Mouse (Mus musculus): Measurements from ENCODE around the gene Fibin. TPM values are rescaled to one million over a fixed set of nuclear protein-coding genes. Genes with fewer than 3 reads are reported as not detected.

Fibin gene
- polyA plus RNA-seq, 1 experiment from 2014 or later = not detected

DNA sequence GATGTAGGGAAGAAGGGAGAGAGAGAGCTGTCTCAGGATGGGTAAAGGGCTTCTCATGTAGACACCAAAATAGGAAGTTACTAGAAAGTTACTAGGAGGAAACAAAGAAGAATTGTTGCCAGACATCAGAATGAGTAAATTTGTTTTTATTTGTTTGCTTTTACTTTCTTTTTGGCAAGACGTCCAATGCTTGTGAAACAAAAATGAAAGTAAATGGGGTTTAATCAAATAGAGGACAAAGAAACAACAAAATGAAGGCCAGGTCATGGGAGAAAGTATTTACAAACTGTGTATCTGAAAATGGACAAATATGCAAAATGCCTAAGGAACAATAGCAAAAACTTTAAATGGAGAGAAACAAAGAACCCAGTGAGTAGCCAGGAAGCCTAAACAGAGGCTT lies 11.6 kb downstream of the Fibin start:
- Histone ChIP-seq H3K27ac (no peak overlapping the region), H3K4me3 (ENCODE audit: inconsistent target) (no peak overlapping the region), H3K79me2 (ENCODE audit: inconsistent target) (no peaks in the 10 kb centered on the region), H3K36me3 (ENCODE audit: inconsistent target) (no peaks in the 10 kb centered on the region)
- WGBS (ENCODE audit: missing documents) = 40% methylated on average over 1 of the region's 1 CpGs

DNA sequence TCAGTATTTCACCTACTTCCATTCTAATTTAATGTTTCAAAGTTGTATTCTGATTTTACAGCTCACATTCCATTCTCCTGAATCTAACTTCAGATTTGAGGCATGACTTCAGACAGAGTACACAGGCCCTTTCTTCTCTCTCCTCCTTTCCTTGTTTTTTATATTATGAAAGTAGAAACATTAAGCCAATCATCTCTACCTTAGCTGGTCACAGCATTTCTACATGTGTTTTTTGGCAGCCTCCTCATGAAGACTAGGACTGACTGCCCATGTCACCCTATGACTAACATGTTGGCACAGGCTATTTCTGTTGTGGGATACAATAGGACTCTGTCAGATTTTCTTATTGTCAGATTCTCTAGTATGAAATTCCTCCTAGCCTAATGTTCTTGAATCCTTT lies 34.0 kb downstream of the Fibin start:
- no peaks in the 10 kb centered on the region for H3K36me3 ChIP-seq (ENCODE audit: inconsistent target)
- H3K79me2 ChIP-seq (ENCODE audit: inconsistent target) = no peaks in the 10 kb centered on the region
- H3K4me3 ChIP-seq (ENCODE audit: inconsistent target) = no peak overlapping the region
- no peak overlapping the region for H3K27ac ChIP-seq

DNA sequence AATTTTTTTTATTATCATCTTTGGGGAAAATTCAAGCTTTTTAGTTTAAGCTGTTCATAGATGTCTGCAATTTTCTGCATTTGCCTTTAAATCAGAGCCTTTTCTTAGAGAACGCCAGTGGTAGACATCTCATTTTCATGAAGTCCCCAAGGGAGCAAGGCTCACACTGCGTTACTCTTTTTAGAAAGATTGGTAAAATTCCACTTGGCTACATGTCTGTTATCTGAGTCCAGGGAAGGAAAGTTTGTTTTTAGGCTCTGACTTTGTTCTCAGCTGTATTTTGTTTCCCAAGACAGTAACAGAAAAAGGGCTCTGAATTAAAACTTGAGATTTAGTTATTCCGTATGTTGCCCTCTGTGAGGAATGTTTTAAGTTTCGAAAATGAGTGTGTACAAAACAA lies 43.0 kb downstream of the Fibin start:
- 87% methylated on average over 4 of the region's 4 CpGs for WGBS (ENCODE audit: missing documents)
- Histone ChIP-seq H3K27ac (no peak overlapping the region), H3K4me3 (ENCODE audit: inconsistent target) (no peak overlapping the region), H3K36me3 (ENCODE audit: inconsistent target) (no peaks in the 10 kb centered on the region), H3K79me2 (ENCODE audit: inconsistent target) (no peaks in the 10 kb centered on the region)

DNA sequence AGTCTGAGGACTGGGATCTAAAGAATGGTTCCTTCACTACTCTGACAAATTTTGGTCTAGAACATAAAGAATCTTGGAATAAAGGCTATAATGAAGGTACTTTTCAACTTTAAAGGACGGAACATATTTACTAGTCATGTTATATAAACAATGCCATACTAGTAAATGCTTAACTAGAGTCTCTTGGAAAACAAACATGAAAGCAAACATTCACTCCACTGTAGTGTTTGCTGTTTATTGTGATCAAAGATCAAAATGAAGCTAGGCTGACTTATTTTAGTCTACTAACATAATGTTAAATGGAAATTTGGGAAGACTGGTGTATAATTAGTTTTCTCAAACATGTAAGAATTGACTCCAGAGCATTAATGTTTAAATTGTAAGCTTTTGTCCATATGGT lies 43.7 kb downstream of the Fibin start:
- no peak overlapping the region for H3K27ac ChIP-seq
- WGBS (ENCODE audit: missing documents) = 89% methylated on average over 1 of the region's 1 CpGs
- no peak overlapping the region for H3K4me3 ChIP-seq (ENCODE audit: inconsistent target)
- no peaks in the 10 kb centered on the region for H3K36me3 ChIP-seq (ENCODE audit: inconsistent target)
- H3K79me2 ChIP-seq (ENCODE audit: inconsistent target) = no peaks in the 10 kb centered on the region

DNA sequence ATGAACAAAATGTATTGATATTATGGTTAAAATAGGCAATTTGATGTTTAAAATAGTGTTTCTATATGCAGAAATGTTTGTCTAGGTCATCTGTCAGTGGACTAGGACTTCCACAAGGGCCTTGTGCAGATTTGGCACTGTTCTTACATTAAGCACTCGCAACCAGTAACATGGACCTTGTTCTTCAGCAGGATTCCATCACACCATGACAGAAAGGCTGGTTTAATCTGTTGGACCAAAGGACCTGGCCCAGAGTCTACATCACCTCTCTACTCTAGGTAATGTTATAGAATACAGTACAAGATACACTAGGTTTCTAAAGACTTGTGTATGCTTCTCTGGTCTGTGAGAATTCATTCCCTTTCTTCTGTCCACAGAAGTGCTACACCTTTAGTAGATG lies 44.3 kb downstream of the Fibin start:
- Histone ChIP-seq H3K79me2 (ENCODE audit: inconsistent target) (no peaks in the 10 kb centered on the region), H3K36me3 (ENCODE audit: inconsistent target) (no peaks in the 10 kb centered on the region), H3K27ac (no peak overlapping the region), H3K4me3 (ENCODE audit: inconsistent target) (no peak overlapping the region)
- 88% methylated on average over 1 of the region's 1 CpGs for WGBS (ENCODE audit: missing documents)

DNA sequence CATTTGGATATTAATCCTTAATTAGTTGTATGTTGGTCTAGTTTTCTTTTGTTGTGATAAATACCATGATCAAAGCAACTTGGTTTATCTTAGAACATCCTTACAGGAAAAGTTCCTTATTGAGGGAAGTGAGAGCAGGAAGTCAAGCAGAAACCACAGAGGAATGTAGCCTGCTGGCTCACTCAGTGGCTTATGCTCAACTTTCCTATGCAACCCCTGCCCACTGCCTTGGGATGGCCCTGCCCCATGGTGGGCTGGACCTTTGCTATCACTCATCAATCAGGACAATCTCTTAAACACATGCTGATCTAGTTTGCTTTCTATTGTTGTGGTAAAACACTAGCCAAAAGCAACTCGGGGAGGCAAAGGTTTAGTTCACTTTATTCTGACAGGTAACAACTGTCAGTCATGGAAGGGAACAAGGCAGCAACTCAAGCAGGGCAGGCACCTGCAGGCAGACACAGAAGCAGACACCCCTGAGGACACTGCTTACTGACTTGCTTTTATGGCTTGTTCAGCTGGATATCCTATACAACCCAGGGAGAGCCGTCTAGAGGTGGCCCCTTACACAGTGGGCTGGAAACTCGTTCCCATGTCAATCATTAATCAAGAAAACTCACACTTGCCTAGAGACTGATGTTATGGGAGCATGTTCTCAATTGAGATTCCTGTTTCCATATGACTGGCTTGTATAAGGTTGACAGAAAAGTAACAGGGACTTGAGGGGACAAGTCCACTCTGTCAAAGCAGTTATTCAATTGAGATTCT lies 46.7 kb downstream of the Fibin start:
- 39% methylated on average over 3 of the region's 3 CpGs for WGBS (ENCODE audit: missing documents)
- H3K4me3 ChIP-seq (ENCODE audit: inconsistent target) = no peak overlapping the region

DNA sequence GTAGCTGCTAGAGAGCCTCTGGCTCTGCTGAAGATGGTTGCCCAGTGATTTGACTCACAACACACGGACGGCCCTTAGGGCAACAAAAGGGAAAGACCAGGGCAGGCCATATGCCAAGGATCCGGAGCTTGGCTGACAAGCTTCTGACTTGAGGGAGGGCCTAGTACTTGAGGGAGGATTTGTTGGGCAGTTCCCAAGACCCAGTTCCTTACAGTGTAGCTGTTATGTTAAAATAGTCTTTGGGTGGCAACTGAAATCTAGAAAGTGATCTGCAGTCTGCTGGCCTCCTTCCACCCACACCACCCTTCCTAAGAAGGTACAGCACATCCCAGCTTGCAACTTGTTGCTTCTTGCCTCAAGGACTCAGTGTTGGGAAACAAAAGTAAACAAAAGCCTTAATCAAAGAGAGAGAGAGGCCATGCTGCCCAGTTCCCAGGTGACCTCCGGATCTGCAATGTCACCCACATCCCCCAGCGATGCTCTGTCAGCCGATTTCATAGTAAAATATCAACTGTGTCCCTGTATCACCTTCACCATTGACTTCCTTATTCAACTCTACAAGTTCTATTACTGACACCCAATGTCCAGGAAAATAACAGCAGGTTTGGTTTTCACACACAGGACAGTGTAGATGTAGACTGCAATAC lies 48.4 kb downstream of the Fibin start, which contains the start of gene Bbox1:
Bbox1 (minus strand) TSS at position 52 of the 647 bp plus-strand sequence.
- no peak within 1 kb of the TSS for H3K27ac ChIP-seq
- 87% methylated on average over 6 of the region's 6 CpGs for WGBS (ENCODE audit: missing documents)

More for the DNA sequence above, 46.7 kb downstream of the Fibin start:
- H3K79me2 ChIP-seq (ENCODE audit: inconsistent target) = no peaks in the 10 kb centered on the region
- H3K27ac ChIP-seq = no peak overlapping the region
- no peaks in the 10 kb centered on the region for H3K36me3 ChIP-seq (ENCODE audit: inconsistent target)

DNA sequence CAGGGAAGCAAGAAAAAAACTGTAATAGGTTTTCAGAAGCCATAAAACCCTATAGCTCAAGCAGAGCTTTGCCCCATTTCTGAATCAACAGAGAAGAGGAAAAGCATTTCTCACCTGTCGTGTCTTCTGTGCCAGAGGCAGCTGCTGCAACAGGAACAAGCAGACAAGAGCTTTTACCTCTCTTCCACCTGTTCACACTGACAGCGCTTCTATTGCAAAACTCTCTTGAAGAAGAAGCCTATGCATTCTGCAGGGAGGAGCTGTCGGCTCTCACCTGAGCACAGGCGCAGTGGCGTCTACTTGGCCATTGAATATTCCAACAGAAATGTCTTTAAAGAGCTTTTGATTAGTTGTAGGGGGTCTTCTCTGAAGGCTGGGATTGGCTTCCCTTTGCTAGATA lies 48.9 kb downstream of the Fibin start:
- Histone ChIP-seq H3K79me2 (ENCODE audit: inconsistent target) (no peaks in the 10 kb centered on the region), H3K4me3 (ENCODE audit: inconsistent target) (no peak overlapping the region), H3K27ac (no peak overlapping the region), H3K36me3 (ENCODE audit: inconsistent target) (no peaks in the 10 kb centered on the region)
- 83% methylated on average over 5 of the region's 5 CpGs for WGBS (ENCODE audit: missing documents)

More for the DNA sequence above, 48.4 kb downstream of the Fibin start, which contains the start of gene Bbox1:
- H3K4me3 ChIP-seq (ENCODE audit: inconsistent target) = no peak within 1 kb of the TSS
- no peaks in the 10 kb centered on the region for H3K36me3 ChIP-seq (ENCODE audit: inconsistent target)
- H3K79me2 ChIP-seq (ENCODE audit: inconsistent target) = no peaks in the 10 kb centered on the region

DNA sequence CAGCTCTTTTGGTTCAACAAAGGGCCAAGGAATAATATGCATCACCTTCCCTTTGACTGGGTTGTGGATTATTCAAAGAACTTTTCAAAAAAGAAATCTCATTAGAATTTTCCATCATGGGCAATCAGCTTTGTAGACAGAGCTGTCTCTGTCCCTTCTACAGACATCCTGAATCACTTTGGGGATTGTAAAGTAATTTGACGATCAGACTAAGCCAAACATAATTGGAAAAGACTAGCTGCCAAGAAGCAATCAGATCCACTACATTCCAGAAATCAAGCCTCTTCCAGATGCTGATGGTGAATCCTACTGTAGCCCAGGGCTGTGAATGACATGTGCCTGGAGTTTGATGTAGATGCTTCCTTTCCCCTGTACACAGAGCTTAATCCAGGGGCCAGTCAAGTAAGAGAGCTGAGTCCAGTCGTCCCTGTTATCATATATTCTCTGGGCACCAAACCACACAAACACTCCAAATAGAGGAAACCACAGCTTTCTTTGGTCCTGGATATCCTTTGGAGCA lies 49.6 kb downstream of the Fibin start:
- 63% methylated on average over 2 of the region's 2 CpGs for WGBS (ENCODE audit: missing documents)
- Histone ChIP-seq H3K27ac (no peak overlapping the region), H3K79me2 (ENCODE audit: inconsistent target) (no peaks in the 10 kb centered on the region), H3K36me3 (ENCODE audit: inconsistent target) (no peaks in the 10 kb centered on the region), H3K4me3 (ENCODE audit: inconsistent target) (no peak overlapping the region)

Other genes with a start within 250 kb of the Fibin start
- not detected in 3 replicates for gene Bbox1, start 48.6 kb downstream of the Fibin start, polyA plus RNA-seq (2018)
- gene Slc5a12, start 234.1 kb upstream of the Fibin start, polyA plus RNA-seq (2018) = not detected in 3 replicates

Data from macrophage (primary cell).